Mouse (Mus musculus): ENCODE results near the gene Tnfsf11. TPM values are rescaled to one million over a fixed set of nuclear protein-coding genes. Genes with fewer than 3 reads are reported as not detected.

The Tnfsf11 gene
- total RNA-seq, 2 experiments from 2014 or later = not detected

Small RNA genes within 50 kb of the gene (microRNA-seq; reads per million reads assigned to microRNA genes)
- gene Gm23652 (ENCODE audit: borderline number of aligned reads in 2 of 2) = 0 reads per million in 2 experiments

Other genes with a start within 250 kb of the Tnfsf11 start
- not detected for gene Fam216b, start 219.0 kb downstream of the Tnfsf11 start, total RNA-seq (2021)
- 10 to 100 TPM; 37.1 to 46.8 TPM for gene Akap11, start 228.8 kb upstream of the Tnfsf11 start, total RNA-seq (2021)

Data from adrenal gland, adult 18-20 months (tissue).